Mouse (Mus musculus) hindlimb bud, embryonic 11.5 days (tissue): ENCODE measurements around the gene Uaca.

Source experiments
- DNase-seq: peaks from one replicate; pipeline ENCODE4 v3.0.0-alpha.2; 2012; ENCODE audit warnings: low read depth, low spot score; ENCODE audit errors: extremely low spot score

Gene Uaca

GRCm38 (mm10) chr9:60878051-60878557, 83.8 kb downstream of the Uaca start:
- no peak for DNase-seq

DNA sequence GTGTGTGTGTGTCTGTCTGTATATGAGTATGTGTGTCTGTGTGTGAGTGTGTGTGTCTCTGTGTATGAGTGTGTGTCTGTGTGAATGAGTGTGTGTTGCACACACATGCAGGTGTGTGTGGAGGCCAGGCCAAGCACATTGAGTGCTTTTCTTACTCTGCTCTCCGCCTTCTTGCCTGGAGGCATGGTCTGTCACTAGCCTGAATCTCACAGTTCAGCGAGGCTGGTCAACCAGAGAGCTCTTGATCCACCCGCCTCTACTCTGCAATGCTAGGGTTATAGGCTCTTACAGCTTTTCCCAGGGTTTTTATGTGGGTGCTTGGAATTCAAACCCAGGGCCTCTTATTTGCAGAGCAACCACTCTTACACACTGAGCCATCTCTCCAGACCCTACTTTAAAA, 84.3 kb downstream of the Uaca start:
- no peak for DNase-seq

DNA sequence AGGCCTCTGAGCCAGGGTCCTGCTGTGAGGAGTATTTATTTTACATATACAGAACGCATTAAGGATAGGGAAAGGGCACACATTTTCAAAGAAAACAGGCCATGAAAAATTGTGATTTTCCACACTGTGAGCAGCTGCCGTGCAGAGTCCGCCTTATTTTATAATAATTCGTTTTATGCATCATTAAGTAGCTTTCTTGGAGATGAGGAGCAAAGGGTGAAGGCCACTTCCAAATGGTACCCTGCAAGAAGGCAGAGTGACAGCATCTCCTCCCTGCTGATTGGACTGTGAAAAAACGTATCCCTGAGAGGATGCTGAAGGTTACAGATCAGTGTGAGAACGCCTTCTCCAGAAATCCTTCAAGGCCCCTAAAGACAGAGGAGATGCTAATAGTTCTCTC, 90.8 kb downstream of the Uaca start:
- no peak for DNase-seq

- no peak for DNase-seq
These were observed 92.4 kb downstream of the Uaca start for GRCm38 (mm10) chr9:60886431-60887371.

GRCm38 (mm10) chr9:60887389-60887811, 93.1 kb downstream of the Uaca start:
- no peak for DNase-seq

- no peak for DNase-seq
These were observed 99.2 kb downstream of the Uaca start for GRCm38 (mm10) chr9:60893511-60893910.

- peak; percentile 24 for DNase-seq
These were observed 101.3 kb downstream of the Uaca start for GRCm38 (mm10) chr9:60895486-60896110.

- no peak for DNase-seq
These were observed 104.1 kb downstream of the Uaca start for GRCm38 (mm10) chr9:60898291-60899020.

DNA sequence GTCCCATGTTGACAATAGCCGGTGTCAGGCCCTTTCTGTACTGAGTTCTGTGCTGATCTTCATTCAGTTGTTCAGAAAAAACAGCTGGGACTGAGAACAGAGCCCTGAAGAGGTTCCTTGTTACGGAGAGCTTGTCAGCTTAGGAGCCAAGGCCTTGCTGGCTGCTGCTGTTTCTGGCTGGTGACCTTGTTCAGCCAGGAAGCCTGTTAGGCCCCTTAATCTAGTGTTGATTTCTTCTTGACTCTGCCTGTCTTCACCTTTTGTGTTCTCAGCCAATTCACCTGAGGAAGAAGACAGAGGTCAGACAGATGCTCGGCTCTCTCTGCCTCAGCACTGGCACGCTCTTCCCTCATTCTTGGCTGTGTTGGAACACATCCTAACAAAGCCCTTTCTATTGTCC, 104.9 kb downstream of the Uaca start:
- no peak for DNase-seq

- no peak for DNase-seq
These were observed 105.6 kb downstream of the Uaca start for GRCm38 (mm10) chr9:60899797-60900459.

DNA sequence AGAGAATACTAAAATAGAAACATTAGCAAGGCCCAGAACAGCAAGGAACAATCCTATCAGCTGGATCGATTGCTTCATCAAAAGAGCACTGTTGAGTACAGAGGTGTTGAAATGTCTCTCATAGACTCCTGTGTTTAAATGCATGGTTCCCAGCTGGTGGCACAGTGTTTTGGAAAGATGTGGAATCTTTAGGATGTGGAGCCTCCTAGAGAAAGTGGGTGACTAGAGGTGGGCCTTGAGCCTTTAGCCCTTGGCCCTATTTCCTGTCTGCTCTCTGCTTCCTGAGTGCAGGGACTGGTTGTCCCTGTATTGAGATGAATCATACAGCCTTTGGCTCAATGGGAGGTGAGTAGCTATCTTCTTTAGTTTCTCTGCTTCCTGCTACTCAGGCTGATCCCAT, 117.9 kb downstream of the Uaca start:
- DNase-seq = no peak

DNA sequence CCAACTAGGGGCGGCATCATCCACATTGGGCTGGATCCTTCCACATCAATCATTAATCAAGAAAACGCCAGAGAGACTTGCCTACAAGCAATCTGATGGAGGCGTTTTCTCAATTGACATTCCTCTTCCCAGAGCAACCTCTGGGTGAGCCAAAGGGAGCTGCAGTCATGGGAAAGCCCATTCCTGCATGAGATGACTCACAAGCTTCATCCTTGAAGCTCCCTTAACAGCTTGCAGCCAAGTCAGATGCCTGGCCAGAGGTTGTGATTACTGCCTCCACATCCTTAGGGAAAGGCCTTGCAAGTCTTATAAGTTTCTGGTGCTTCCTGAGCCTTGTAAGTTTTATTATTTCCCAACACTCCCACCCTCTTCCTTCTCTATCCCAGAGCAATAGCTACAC, 119.3 kb downstream of the Uaca start:
- no peak for DNase-seq

- no peak for DNase-seq
These were observed 125.8 kb downstream of the Uaca start for GRCm38 (mm10) chr9:60919936-60920672.

DNA sequence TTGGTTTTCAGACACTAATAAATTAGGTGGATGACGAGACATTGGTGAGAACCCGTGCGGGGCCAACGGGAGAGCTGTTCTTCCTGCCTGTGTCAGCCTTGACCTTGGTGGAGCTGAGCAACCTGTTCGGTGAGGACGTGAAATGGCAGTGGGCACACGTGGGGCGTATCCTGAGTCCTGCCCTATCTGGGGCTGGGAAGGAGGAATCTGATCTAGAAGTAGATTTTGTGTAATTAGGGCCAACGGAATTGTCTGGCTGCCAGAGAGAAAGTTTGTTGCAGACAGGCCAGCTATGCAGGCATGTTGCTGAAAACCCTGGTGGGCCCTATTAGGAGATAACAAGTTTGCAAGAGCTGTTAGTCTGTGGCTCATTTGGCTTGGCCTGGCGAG, 126.3 kb downstream of the Uaca start:
- DNase-seq = no peak

DNA sequence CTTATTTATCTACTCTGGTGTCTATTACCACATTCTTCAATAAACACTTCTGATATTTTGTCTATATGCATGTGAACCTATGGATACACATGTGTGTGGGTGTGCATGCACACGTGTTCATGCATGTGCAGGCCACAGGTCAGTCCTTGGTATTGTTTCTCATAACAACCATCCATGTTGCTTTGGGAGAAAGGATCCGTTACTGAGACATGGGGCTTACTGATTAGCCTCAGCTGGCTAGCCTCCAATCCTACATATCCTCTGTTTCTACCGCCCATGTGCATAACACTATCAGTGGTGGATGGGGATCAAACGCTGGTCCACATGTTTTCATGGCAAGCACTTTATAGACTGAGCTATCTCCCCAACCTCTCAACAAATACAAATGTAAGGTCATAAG, 126.9 kb downstream of the Uaca start:
- no peak for DNase-seq

DNA sequence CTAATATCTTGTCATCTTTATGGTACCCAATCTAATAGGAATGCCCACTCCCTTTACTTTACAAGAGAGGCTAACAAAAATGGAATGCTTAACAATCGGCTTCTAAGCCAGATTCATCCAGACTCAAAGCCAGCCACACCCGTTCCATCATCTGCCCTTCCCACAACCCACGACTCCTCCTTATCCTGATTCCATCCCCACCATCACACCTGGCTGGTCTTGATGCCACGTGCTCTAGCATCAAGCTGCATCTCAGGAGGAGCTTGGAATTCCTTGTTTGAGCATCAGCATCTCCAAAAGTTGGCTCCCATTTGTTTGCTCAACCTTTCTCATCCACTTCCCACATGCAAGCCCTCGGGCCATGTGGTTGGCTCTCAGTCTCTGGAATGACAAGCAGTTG, 127.5 kb downstream of the Uaca start:
- no peak for DNase-seq

DNA sequence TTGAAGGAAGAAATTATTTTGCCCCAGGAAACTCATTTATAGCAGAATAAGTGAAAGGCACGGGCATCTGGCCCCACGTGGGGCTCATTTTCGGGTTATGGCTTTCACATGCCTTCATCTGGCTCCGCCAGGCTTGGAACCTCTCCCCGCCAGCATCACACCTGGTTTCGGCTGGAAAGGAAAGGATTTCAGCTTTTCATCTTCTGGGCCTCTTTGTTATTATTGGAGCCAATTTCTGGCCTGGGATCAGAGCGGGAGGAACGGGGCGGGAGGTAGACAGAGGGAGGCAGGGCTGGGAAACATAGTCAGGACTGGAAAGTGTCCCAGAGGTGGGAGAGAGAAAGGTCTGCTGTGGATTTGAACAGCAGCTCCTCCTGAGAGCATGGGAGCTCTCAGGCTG, 132.0 kb downstream of the Uaca start:
- no peak for DNase-seq

GRCm38 (mm10) chr9:60929290-60929983, 135.1 kb downstream of the Uaca start:
- DNase-seq = no peak
